Mouse (Mus musculus) thymus, postnatal 36 days (tissue): ENCODE results near the gene Pcsk1n.
"Not testable (repeated sequence)": the region's sequence is repeated elsewhere in the genome, so short reads cannot be mapped to it uniquely, and the experiment has no call there.

Experiments used
- DNase-seq, 2 experiments: peaks; one replicate each; pipeline ENCODE4 v3.0.0; 2022; ENCODE audit warnings: mixed read lengths in 2 of 2

Pcsk1n gene

GRCm38 (mm10) chrX:7919601-7920383 is at the start of gene Pcsk1n:
Gene Pcsk1n, plus strand, starts transcription at chrX:7919822.
- no peak for DNase-seq

GRCm38 (mm10) chrX:7869826-7870225 is 49.8 kb upstream of the Pcsk1n start:
- no peak for DNase-seq

GRCm38 (mm10) chrX:7878007-7878419 is 41.6 kb upstream of the Pcsk1n start, which contains the start of gene Pim2:
Gene Pim2, plus strand, starts transcription at chrX:7878262.
- DNase-seq = peak; percentile 83 to 92

- DNase-seq = peak in 1 of 2 experiments; percentile 25
These were observed 41.1 kb upstream of the Pcsk1n start for GRCm38 (mm10) chrX:7878495-7878894.

GRCm38 (mm10) chrX:7879819-7880218 is 39.8 kb upstream of the Pcsk1n start:
- peak; percentile 48 to 57 for DNase-seq

- DNase-seq = peak; percentile 54 to 68
These were observed 35.6 kb upstream of the Pcsk1n start, which contains the start of gene Slc35a2 for GRCm38 (mm10) chrX:7883841-7884567. Gene Slc35a2, plus strand, starts transcription at chrX:7884028.

- no peak for DNase-seq
These were observed 21.4 kb upstream of the Pcsk1n start for GRCm38 (mm10) chrX:7898211-7898610.

GRCm38 (mm10) chrX:7898880-7899874 is 20.4 kb upstream of the Pcsk1n start, which contains the start of the genes Pqbp1 and Timm17b:
Gene Pqbp1, minus strand, starts transcription at chrX:7899269.
Gene Timm17b, plus strand, starts transcription at chrX:7899357.
- DNase-seq = peak; percentile 79 to 89

- no peak for DNase-seq
These were observed 15.2 kb upstream of the Pcsk1n start for GRCm38 (mm10) chrX:7904441-7904840.

GRCm38 (mm10) chrX:7907735-7908134 is 11.9 kb upstream of the Pcsk1n start, which contains the start of gene Gm10491:
Gene Gm10491, minus strand, starts transcription at chrX:7907835.
- no peak for DNase-seq

- DNase-seq = not testable (repeated sequence)
These were observed 10.4 kb upstream of the Pcsk1n start, which contains the start of gene Gm10490 for GRCm38 (mm10) chrX:7909242-7909641. Gene Gm10490, plus strand, starts transcription at chrX:7909542.

GRCm38 (mm10) chrX:7910473-7910872 is 9.1 kb upstream of the Pcsk1n start:
- DNase-seq = no peak

- peak; percentile 28 to 52 for DNase-seq
These were observed 4.0 kb upstream of the Pcsk1n start for GRCm38 (mm10) chrX:7915669-7916068.

GRCm38 (mm10) chrX:7917960-7918359 is 1.7 kb upstream of the Pcsk1n start:
- not testable (repeated sequence) for DNase-seq

- DNase-seq = no peak
These were observed 2.4 kb downstream of the Pcsk1n start for GRCm38 (mm10) chrX:7922032-7922431.

GRCm38 (mm10) chrX:7926266-7926665 is 6.6 kb downstream of the Pcsk1n start:
- no peak for DNase-seq

GRCm38 (mm10) chrX:7927116-7927515 is 7.5 kb downstream of the Pcsk1n start:
- no peak for DNase-seq

- DNase-seq = no peak
These were observed 8.7 kb downstream of the Pcsk1n start, which contains the start of gene Eras for GRCm38 (mm10) chrX:7928270-7928790. Gene Eras, minus strand, starts transcription at chrX:7928607.

GRCm38 (mm10) chrX:7936874-7937273 is 17.3 kb downstream of the Pcsk1n start:
- no peak for DNase-seq

GRCm38 (mm10) chrX:7937667-7938066 is 18.0 kb downstream of the Pcsk1n start:
- no peak for DNase-seq

- DNase-seq = no peak
These were observed 26.0 kb downstream of the Pcsk1n start for GRCm38 (mm10) chrX:7945618-7946017.
